Mouse (Mus musculus) embryo, embryonic 11.5 days (tissue): ENCODE measurements around the gene Fam71f2.
A peak's percentile ranks its signal among the peaks of the same experiment; 100 is the strongest.

Experiments used
- DNase-seq: peaks from one replicate; pipeline ENCODE4 v3.0.0-alpha.2; 2012; ENCODE audit warnings: low read depth, low spot score

Gene Fam71f2

GRCm38 (mm10) chr6:29279293-29279692, at the start of gene Fam71f2:
TSS of gene Fam71f2 (plus strand) at chr6:29279593.
- no peak for DNase-seq

GRCm38 (mm10) chr6:29230386-29230785, 49.0 kb upstream of the Fam71f2 start:
- DNase-seq: no peak

- no peak for DNase-seq
Observed at GRCm38 (mm10) chr6:29231799-29232198, 47.6 kb upstream of the Fam71f2 start.

- no peak for DNase-seq
Observed at GRCm38 (mm10) chr6:29232321-29232720, 47.1 kb upstream of the Fam71f2 start.

- DNase-seq: no peak
Observed at GRCm38 (mm10) chr6:29233710-29234109, 45.7 kb upstream of the Fam71f2 start.

- DNase-seq: no peak
Observed at GRCm38 (mm10) chr6:29234272-29234671, 45.1 kb upstream of the Fam71f2 start.

GRCm38 (mm10) chr6:29240806-29241205, 38.6 kb upstream of the Fam71f2 start:
- DNase-seq: peak; percentile 43

- DNase-seq: no peak
Observed at GRCm38 (mm10) chr6:29241697-29242096, 37.7 kb upstream of the Fam71f2 start.

GRCm38 (mm10) chr6:29242265-29242664, 37.1 kb upstream of the Fam71f2 start:
- no peak for DNase-seq

GRCm38 (mm10) chr6:29245272-29246120, 33.9 kb upstream of the Fam71f2 start:
- DNase-seq: no peak

GRCm38 (mm10) chr6:29246183-29246582, 33.2 kb upstream of the Fam71f2 start:
- no peak for DNase-seq

GRCm38 (mm10) chr6:29246585-29246984, 32.8 kb upstream of the Fam71f2 start:
- no peak for DNase-seq

GRCm38 (mm10) chr6:29247072-29247471, 32.3 kb upstream of the Fam71f2 start:
- DNase-seq: no peak

GRCm38 (mm10) chr6:29259418-29259817, 20.0 kb upstream of the Fam71f2 start:
- no peak for DNase-seq

- no peak for DNase-seq
Observed at GRCm38 (mm10) chr6:29261831-29262230, 17.6 kb upstream of the Fam71f2 start.

- no peak for DNase-seq
Observed at GRCm38 (mm10) chr6:29263650-29264455, 15.5 kb upstream of the Fam71f2 start.

- DNase-seq: no peak
Observed at GRCm38 (mm10) chr6:29264456-29264781, 15.0 kb upstream of the Fam71f2 start.

GRCm38 (mm10) chr6:29266936-29267335, 12.5 kb upstream of the Fam71f2 start:
- no peak for DNase-seq

GRCm38 (mm10) chr6:29269006-29269668, 10.3 kb upstream of the Fam71f2 start:
- no peak for DNase-seq

GRCm38 (mm10) chr6:29270961-29271360, 8.4 kb upstream of the Fam71f2 start:
- DNase-seq: no peak

- peak; percentile 93 for DNase-seq
Observed at GRCm38 (mm10) chr6:29272312-29273072, 6.9 kb upstream of the Fam71f2 start, which contains the start of gene Hilpda. TSS of gene Hilpda (plus strand) at chr6:29272488.
